Mouse (Mus musculus): ENCODE measurements around the gene Lrrtm3.

The Lrrtm3 gene

DNA sequence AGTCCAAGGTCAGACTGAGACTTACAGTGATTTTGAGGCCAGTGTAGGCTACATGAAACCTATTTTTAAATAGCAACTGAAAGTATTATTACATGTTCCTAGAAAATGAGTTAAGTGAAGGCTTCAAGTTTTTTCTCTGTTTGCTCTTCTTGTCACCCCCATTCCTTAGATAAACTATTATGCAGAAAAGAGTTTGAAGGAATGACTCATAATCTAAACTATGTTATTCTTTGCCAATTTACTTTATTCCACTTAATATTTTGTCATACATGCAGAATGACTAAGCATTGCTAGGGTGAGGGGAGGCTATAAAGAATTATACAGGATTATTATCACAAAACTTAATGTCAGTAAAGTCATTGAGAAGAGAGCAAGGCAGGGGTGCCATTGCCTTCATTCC, 181.2 kb downstream of the Lrrtm3 start:
- H3K4me1 ChIP-seq (replicated peaks; ENCODE audit: low read depth, low read length), result no peaks in the 10 kb centered on the region
- TF ChIP-seq NANOG (IDR thresholded peaks at IDR 0.05; ENCODE audit: borderline replicate concordance, low read length) (no peak), POU5F1 (IDR thresholded peaks at IDR 0.05; ENCODE audit: borderline replicate concordance, low read length) (no peak), CTCF (conservative IDR thresholded peaks at IDR 0.05; ENCODE audit: low read length) (no peak)

DNA sequence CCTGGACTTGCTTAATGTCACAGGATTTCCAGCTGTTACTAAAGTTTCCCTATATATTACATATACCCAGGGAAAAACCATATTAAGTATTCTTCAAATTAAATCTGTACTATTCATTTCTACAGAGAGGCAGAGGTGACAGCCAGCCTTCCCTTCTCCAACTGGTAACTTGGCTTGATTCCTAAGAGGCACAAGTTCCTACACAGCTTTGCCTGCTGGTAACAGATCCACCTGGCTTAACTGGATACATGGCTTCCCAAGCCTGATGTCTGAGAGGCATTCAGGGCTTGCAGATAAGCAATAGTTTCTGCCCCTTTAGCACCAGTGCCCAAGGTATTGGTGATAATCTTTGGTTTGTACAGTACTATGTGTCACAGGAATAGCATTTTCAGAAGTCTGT, 190.2 kb downstream of the Lrrtm3 start:
- no peaks in the 10 kb centered on the region for H3K36me3 ChIP-seq (ENCODE audit: insufficient read depth, low read length)
- H3K27me3 ChIP-seq (ENCODE audit: insufficient read depth, low read length), result no peaks in the 10 kb centered on the region
- H3K4me1 ChIP-seq (replicated peaks; ENCODE audit: low read depth, low read length), result no peaks in the 10 kb centered on the region
- TF ChIP-seq CTCF (conservative IDR thresholded peaks at IDR 0.05; ENCODE audit: low read length) (no peak), NANOG (IDR thresholded peaks at IDR 0.05; ENCODE audit: borderline replicate concordance, low read length) (no peak), POU5F1 (IDR thresholded peaks at IDR 0.05; ENCODE audit: borderline replicate concordance, low read length) (no peak)
- H3K9me3 ChIP-seq (ENCODE audit: low read length), result no peaks in the 10 kb centered on the region
- H3K4me3 ChIP-seq (replicated peaks; ENCODE audit: low read length), result no peak overlapping the region

More for the DNA sequence above, 181.2 kb downstream of the Lrrtm3 start:
- H3K4me3 ChIP-seq (replicated peaks; ENCODE audit: low read length), result no peak overlapping the region
- no peaks in the 10 kb centered on the region for H3K36me3 ChIP-seq (ENCODE audit: insufficient read depth, low read length)
- no peaks in the 10 kb centered on the region for H3K9me3 ChIP-seq (ENCODE audit: low read length)
- no peaks in the 10 kb centered on the region for H3K27me3 ChIP-seq (ENCODE audit: insufficient read depth, low read length)

DNA sequence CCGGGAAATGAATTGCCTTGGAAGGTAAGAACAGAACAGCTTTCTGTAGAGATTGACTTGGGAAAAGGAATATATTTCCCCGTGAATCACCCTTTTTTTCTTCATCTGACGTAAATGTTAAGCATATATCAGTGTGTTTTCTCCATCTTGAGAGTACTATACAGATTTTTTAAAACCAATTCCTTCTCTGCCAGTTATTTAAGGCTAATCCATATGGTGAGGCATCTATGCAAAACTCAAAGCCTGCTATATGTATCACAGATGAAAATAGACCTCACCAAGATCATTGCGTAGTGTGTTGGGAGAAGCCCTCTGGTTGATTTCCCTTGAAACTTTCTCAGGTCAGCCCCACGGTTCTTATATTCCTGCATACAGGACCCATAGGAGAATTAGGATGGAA, 195.5 kb downstream of the Lrrtm3 start:
- Histone ChIP-seq H3K36me3 (ENCODE audit: insufficient read depth, low read length) (no peaks in the 10 kb centered on the region), H3K4me3 (replicated peaks; ENCODE audit: low read length) (no peak overlapping the region), H3K9me3 (ENCODE audit: low read length) (no peaks in the 10 kb centered on the region), H3K4me1 (replicated peaks; ENCODE audit: low read depth, low read length) (no peaks in the 10 kb centered on the region), H3K27me3 (ENCODE audit: insufficient read depth, low read length) (no peaks in the 10 kb centered on the region)
- TF ChIP-seq CTCF (conservative IDR thresholded peaks at IDR 0.05; ENCODE audit: low read length) (no peak), NANOG (IDR thresholded peaks at IDR 0.05; ENCODE audit: borderline replicate concordance, low read length) (no peak), POU5F1 (IDR thresholded peaks at IDR 0.05; ENCODE audit: borderline replicate concordance, low read length) (no peak)

DNA sequence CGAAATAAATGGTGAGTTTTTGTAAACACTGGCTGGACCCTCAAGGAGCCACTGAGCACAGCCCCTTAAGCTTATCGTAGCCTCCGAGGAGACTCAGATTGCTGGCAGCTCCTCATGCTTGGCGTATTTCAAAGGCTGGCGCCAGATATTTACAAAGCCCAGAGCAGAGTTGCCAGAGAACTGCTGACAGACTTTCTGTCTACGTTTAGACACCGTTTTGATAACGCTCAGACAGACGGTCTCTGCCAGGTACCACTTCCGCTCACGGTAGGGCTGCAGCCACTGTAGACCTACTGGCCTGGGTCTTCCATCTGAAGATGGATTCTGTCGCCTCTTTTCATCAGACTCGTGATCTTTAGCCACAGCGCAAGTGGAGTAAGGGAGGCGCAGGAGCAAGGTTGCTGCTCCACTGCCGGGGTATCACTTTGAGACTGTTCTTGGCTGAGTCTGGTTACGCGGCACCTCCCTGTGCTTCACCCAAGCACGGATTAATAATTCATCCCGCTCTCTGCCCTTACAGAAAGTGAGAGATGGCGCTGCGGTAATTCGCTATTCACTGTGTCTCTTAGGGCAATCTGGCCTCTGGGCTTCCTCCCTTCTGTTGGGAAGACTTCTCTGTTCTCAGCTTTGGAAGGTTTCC, 203.5 kb downstream of the Lrrtm3 start:
- Histone ChIP-seq H3K9me3 (ENCODE audit: low read length) (no peaks in the 10 kb centered on the region), H3K36me3 (ENCODE audit: insufficient read depth, low read length) (no peaks in the 10 kb centered on the region), H3K27me3 (ENCODE audit: insufficient read depth, low read length) (no peaks in the 10 kb centered on the region), H3K4me3 (replicated peaks; ENCODE audit: low read length) (peak overlapping the region; percentile 51), H3K4me1 (replicated peaks; ENCODE audit: low read depth, low read length) (no peaks in the 10 kb centered on the region)
- TF ChIP-seq POU5F1 (IDR thresholded peaks at IDR 0.05; ENCODE audit: borderline replicate concordance, low read length) (no peak), CTCF (conservative IDR thresholded peaks at IDR 0.05; ENCODE audit: low read length) (no peak), NANOG (IDR thresholded peaks at IDR 0.05; ENCODE audit: borderline replicate concordance, low read length) (no peak)

DNA sequence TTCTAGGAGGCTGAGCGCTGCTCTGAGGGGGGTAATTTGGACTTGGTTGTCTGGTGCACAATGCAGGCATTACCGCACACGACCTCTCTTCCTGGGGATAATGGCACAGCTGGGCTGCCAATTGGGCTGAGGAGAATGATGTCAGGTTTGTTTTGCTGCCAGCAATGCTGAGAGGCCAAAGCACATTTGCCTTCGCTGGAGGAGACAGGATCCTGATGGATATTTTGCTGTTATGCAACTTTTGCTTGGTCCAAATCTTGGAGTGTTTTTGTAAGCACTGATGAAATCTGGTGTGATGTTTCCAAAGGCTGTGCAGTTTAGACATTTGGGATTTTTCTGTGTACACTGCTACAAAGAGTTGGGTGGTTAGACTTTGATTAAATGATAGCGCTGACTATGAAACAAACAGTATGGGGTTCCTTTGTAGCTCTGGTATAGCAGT, 209.6 kb downstream of the Lrrtm3 start:
- Histone ChIP-seq H3K27me3 (ENCODE audit: insufficient read depth, low read length) (no peaks in the 10 kb centered on the region), H3K4me1 (replicated peaks; ENCODE audit: low read depth, low read length) (no peaks in the 10 kb centered on the region), H3K4me3 (replicated peaks; ENCODE audit: low read length) (no peak overlapping the region), H3K9me3 (ENCODE audit: low read length) (no peaks in the 10 kb centered on the region), H3K36me3 (ENCODE audit: insufficient read depth, low read length) (no peaks in the 10 kb centered on the region)
- TF ChIP-seq NANOG (IDR thresholded peaks at IDR 0.05; ENCODE audit: borderline replicate concordance, low read length) (no peak), CTCF (conservative IDR thresholded peaks at IDR 0.05; ENCODE audit: low read length) (no peak), POU5F1 (IDR thresholded peaks at IDR 0.05; ENCODE audit: borderline replicate concordance, low read length) (no peak)
